In genomic region chr7:73616015-73616414, GRCm38 (mm10) we compare ENCODE assay signal across 7 mouse cellular contexts.
A peak's percentile ranks its signal among the peaks of the same experiment; 100 is the strongest.
DNase-seq lines count a peak whose midpoint lies in the region; ATAC-seq and TF ChIP-seq lines count a peak whose summit lies in the region.

No protein-coding gene starts in this region.

- H3K9ac ChIP-seq in lung, embryonic 15.5 days, result peak overlapping the region; percentile 33; the same call in 1 of the 2 replicates
- peak overlapping the region; percentile 9; the same call in 1 of the 2 replicates for H3K9ac ChIP-seq in hindbrain, embryonic 15.5 days
- no peak overlapping the region; the same call in 1 of the 2 replicates for H3K9ac ChIP-seq in neural tube, embryonic 14.5 days (replicated peaks; ENCODE audit: low read depth, low read length)

- TF ChIP-seq POLR2A in lung, adult 2 months (IDR thresholded peaks at IDR 0.05; ENCODE audit: borderline replicate concordance, extremely low read depth, low read depth, low read length), result no peak

- 27% methylated on average over 11 of the region's 11 CpGs for WGBS in lung, embryonic 15.5 days
- 48% methylated on average over 11 of the region's 11 CpGs for WGBS in lung, adult 2 months
- 29% methylated on average over 11 of the region's 11 CpGs for WGBS in forebrain, embryonic 10.5 days
- WGBS in hindbrain, embryonic 15.5 days, result 27% methylated on average over 11 of the region's 11 CpGs
- WGBS in neural tube, embryonic 14.5 days, result 28% methylated on average over 11 of the region's 11 CpGs

- H3K27me3 ChIP-seq in lung, embryonic 15.5 days, result no peaks in the 10 kb centered on the region
- H3K27me3 ChIP-seq in forebrain, embryonic 10.5 days (ENCODE audit: poor library complexity, severe bottlenecking), result no peaks in the 10 kb centered on the region
- no peaks in the 10 kb centered on the region for H3K27me3 ChIP-seq in hindbrain, embryonic 15.5 days
- H3K27me3 ChIP-seq in neural tube, embryonic 14.5 days (ENCODE audit: control insufficient read depth, insufficient read depth, low read length), result no peaks in the 10 kb centered on the region

- no peak for ATAC-seq in lung, embryonic 15.5 days (ENCODE audit: borderline replicate concordance, extremely low read depth, low FRiP score, low TSS enrichment)
- ATAC-seq in hindbrain, embryonic 15.5 days (ENCODE audit: low FRiP score, low read depth), result no peak
- no peak for ATAC-seq in neural tube, embryonic 14.5 days (ENCODE audit: low read depth)

- H3K27ac ChIP-seq in lung, embryonic 15.5 days, result peak overlapping the region; percentile 99
- peak overlapping the region; percentile 100 for H3K27ac ChIP-seq in forebrain, embryonic 10.5 days
- peak overlapping the region; percentile 100 for H3K27ac ChIP-seq in hindbrain, embryonic 15.5 days (replicated peaks)
- peak overlapping the region; percentile 100 for H3K27ac ChIP-seq in neural tube, embryonic 14.5 days (ENCODE audit: low read depth, low read length)

- H3K9me3 ChIP-seq in lung, embryonic 15.5 days, result no peaks in the 10 kb centered on the region
- H3K9me3 ChIP-seq in forebrain, embryonic 10.5 days, result no peaks in the 10 kb centered on the region
- H3K9me3 ChIP-seq in hindbrain, embryonic 15.5 days, result no peaks in the 10 kb centered on the region
- H3K9me3 ChIP-seq in neural tube, embryonic 14.5 days (ENCODE audit: control insufficient read depth, low read length), result no peaks in the 10 kb centered on the region

- peak overlapping the region; percentile 74 for H3K4me2 ChIP-seq in lung, embryonic 15.5 days
- peak overlapping the region; percentile 81 for H3K4me2 ChIP-seq in hindbrain, embryonic 15.5 days
- peak overlapping the region; percentile 32; the same call in 1 of the 2 replicates for H3K4me2 ChIP-seq in neural tube, embryonic 14.5 days (ENCODE audit: low read depth, low read length)

- no peaks in the 10 kb centered on the region for H3K36me3 ChIP-seq in lung, embryonic 15.5 days
- H3K36me3 ChIP-seq in forebrain, embryonic 10.5 days (replicated peaks), result no peaks in the 10 kb centered on the region
- no peaks in the 10 kb centered on the region for H3K36me3 ChIP-seq in hindbrain, embryonic 15.5 days
- no peaks in the 10 kb centered on the region for H3K36me3 ChIP-seq in neural tube, embryonic 14.5 days (ENCODE audit: control insufficient read depth, insufficient read depth, low read length)

- TF ChIP-seq CTCF in lung, adult 2 months (IDR thresholded peaks at IDR 0.05; ENCODE audit: insufficient read depth, low read length), result no peak

- H3K4me1 ChIP-seq in lung, embryonic 15.5 days, result peaks cover 29% of the 10 kb centered on the region
- H3K4me1 ChIP-seq in lung, adult 2 months (ENCODE audit: control insufficient read depth, insufficient read depth, low read length), result peaks cover 7% of the 10 kb centered on the region
- peaks cover 54% of the 10 kb centered on the region for H3K4me1 ChIP-seq in forebrain, embryonic 10.5 days
- peaks cover 33% of the 10 kb centered on the region for H3K4me1 ChIP-seq in hindbrain, embryonic 15.5 days (replicated peaks)
- H3K4me1 ChIP-seq in neural tube, embryonic 14.5 days (ENCODE audit: control insufficient read depth, insufficient read depth, low read length), result peaks cover 20% of the 10 kb centered on the region

- DNase-seq in lung, adult 2 months, result no peak
- DNase-seq in forebrain, embryonic 10.5 days (ENCODE audit: extremely low spot score, low spot score), result no peak
- no peak for DNase-seq in right cerebral cortex, postnatal 4 days
- no peak for DNase-seq in natural killer cell, adult 2 months (ENCODE audit: low spot score in 2 of 2)

- no peak overlapping the region for H3K4me3 ChIP-seq in lung, embryonic 15.5 days
- no peak overlapping the region for H3K4me3 ChIP-seq in lung, adult 2 months (replicated peaks; ENCODE audit: extremely low read depth, low read depth, low read length)
- H3K4me3 ChIP-seq in forebrain, embryonic 10.5 days, result peak overlapping the region; percentile 22; the same call in 1 of the 2 replicates
- H3K4me3 ChIP-seq in hindbrain, embryonic 15.5 days, result no peak overlapping the region
- no peak overlapping the region for H3K4me3 ChIP-seq in neural tube, embryonic 14.5 days (ENCODE audit: low read depth, low read length)
